Mouse (Mus musculus): ENCODE results near the gene Lsp1.

Lsp1 gene

GRCm38 (mm10) chr7:142444171-142444570 is 16.4 kb upstream of the Lsp1 start:
- DNase-seq (ENCODE audit: low spot score in 2 of 2): no peak

GRCm38 (mm10) chr7:142445324-142445723 is 15.3 kb upstream of the Lsp1 start:
- no peak for DNase-seq (ENCODE audit: low spot score in 2 of 2)

GRCm38 (mm10) chr7:142446264-142446663 is 14.3 kb upstream of the Lsp1 start:
- no peak for DNase-seq (ENCODE audit: low spot score in 2 of 2)

GRCm38 (mm10) chr7:142449038-142449617 is 11.5 kb upstream of the Lsp1 start:
- DNase-seq (ENCODE audit: low spot score in 2 of 2): no peak

- DNase-seq (ENCODE audit: low spot score in 2 of 2): no peak
Observed at GRCm38 (mm10) chr7:142454706-142455105, 5.9 kb upstream of the Lsp1 start.

DNA sequence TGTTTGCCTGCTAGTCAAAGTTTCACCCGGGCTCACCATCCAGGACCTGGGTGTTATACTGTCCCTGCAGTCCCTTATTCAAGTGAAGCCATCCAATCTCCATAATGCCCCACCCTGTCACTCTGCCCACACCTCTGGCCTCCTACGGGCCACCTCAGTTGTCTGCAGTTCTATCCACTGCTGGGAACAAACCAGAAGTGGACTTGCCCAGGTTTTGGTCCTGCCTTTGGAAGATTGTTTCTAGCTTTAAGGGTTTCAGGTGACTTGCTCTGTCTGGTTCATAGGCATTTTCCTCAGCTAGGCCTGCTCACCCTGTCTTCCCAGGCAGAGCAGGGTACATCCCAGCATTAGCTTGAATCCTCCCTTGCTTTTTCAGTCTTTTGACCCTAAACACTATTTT is 5.4 kb upstream of the Lsp1 start:
- DNase-seq (ENCODE audit: low spot score in 2 of 2): no peak

DNA sequence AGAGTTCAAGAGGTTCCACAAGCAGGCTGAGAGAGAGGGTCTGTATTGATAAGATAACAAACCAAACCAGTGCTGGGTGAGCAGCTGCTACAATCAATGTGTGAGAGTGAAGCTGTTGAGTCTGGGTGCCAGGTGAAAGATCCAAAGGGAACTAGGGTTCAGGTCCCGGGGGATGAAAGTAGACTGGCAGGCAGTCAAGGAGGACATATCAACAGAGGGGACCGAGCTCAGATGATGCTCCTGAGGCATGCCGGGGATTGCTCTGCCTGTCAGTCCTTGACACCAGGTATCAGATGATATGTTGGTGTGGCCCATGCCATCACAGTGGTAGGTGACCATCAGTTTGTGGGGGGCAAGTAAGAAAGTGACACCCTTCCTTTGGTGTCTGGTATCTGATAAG is 3.8 kb upstream of the Lsp1 start:
- no peak for DNase-seq (ENCODE audit: low spot score in 2 of 2)

GRCm38 (mm10) chr7:142457227-142457811 is 3.3 kb upstream of the Lsp1 start:
- DNase-seq (ENCODE audit: low spot score in 2 of 2): no peak

DNA sequence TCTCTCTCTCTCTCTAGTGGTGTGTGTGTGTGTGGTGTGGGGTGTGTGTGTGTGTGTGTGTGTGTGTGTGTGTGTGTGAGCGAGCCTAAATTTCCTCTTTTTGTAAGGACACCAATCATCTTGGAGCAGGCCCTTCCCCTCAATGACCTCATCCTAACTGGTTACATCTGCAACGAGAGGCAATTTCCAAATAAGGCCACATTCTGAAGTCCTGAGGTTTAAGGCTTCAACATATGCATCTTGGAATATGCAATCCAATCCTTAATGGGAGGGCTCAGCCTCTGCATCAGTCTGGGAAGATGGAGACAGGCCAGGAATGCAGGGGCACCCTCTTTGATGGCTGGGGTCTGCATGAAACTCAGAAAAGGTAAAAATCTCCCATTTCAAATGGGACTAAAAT is 2.6 kb upstream of the Lsp1 start:
- DNase-seq (ENCODE audit: low spot score in 2 of 2): no peak

GRCm38 (mm10) chr7:142458676-142459298 is 1.8 kb upstream of the Lsp1 start:
- no peak for DNase-seq (ENCODE audit: low spot score in 2 of 2)

DNA sequence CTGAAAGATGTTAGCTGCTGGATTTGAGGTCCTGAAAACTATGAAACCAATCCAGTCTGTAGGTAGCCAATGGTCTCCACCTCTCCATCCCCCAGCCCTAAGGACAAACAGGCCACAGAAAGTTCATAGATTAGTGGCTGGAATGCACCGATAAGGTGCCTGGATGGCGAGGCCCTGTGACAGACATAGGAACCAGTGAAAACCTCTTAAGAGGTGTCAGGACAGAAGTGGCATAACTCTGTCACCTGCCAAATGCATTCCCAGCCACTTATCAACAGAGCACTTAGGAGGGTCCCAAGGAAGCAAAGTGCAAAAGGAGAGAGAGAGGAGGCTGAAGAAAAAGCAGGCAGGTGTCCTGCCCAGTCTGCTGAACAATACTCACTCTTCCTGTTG is 1.3 kb upstream of the Lsp1 start:
- DNase-seq (ENCODE audit: low spot score in 2 of 2): no peak

- DNase-seq (ENCODE audit: low spot score in 2 of 2): no peak
Observed at GRCm38 (mm10) chr7:142461446-142461845, 837 bp downstream of the Lsp1 start.

GRCm38 (mm10) chr7:142462190-142462589 is 1.6 kb downstream of the Lsp1 start:
- no peak for DNase-seq (ENCODE audit: low spot score in 2 of 2)

- DNase-seq (ENCODE audit: low spot score in 2 of 2): no peak
Observed at GRCm38 (mm10) chr7:142462594-142463078, 2.0 kb downstream of the Lsp1 start.

DNA sequence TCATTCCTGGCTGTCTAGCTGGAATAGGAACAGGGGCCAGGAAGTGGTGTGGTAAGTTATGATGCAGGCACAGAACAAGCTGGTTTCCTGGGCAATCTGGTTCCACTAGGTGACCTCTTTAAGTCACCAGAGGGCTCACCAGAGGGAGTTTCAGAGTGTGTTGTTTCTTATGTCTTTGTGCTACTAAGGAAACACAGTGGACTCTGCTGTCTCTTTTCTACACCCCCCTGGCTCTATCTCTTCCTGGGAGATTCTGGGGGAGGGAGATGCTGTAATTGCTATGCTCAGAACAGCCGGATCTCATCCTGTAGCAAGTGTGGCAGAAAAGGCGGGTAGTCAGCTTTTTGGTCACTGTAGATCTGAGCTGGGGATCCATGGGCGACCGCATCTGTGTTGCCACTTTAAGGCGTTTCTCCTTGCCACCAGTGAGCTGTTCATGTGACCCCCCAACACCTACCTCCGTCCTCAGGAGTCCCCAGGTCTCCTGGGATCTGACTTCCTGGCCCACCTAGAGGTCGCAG is 9.6 kb downstream of the Lsp1 start:
- DNase-seq (ENCODE audit: low spot score in 2 of 2): no peak

GRCm38 (mm10) chr7:142470808-142471413 is 10.3 kb downstream of the Lsp1 start:
- no peak for DNase-seq (ENCODE audit: low spot score in 2 of 2)

DNA sequence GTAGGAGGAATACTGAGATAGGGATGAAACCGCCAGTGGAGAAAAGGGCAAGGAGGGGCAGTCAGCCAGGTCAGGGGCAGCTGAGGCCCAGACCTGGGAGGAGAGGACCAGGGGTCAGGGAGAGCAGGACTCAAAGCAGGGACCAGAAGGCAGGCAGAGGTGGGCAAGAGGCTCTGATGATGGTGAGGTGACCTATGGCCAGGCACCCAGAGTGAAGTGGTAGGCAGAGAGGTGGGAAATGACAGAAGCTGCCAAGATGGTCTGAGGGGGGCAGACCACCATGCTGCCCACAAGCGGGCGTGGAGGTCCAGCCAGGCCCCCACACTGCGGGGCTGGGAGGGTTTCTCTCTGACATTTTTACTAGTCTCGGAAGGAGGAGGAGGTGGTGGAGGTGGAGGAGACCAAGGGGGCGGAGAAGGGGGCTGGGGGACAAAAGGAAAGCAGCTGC is 10.8 kb downstream of the Lsp1 start:
- DNase-seq (ENCODE audit: low spot score in 2 of 2): no peak

- DNase-seq (ENCODE audit: low spot score in 2 of 2): no peak
Observed at GRCm38 (mm10) chr7:142471884-142472570, 11.4 kb downstream of the Lsp1 start.

DNA sequence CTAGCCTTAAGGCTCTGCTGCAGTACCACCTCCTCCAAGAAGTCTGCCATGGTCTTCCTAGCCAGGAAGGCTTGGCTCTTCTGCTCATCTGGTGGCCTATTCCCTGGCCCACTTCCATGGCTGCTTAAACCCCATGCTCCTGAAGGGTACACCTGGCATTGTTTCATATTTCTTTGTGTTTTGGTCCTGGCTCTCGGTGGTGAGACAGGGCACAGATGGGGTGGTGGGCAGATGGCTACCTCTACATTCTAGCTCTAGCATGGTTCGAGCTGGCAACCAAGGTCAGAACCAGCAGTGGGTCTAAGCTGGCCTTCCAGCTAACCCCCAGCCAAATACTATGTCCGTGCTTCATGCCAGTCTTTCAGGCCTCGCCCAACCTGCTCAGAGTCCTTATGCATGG is 12.3 kb downstream of the Lsp1 start:
- no peak for DNase-seq (ENCODE audit: low spot score in 2 of 2)

- no peak for DNase-seq (ENCODE audit: low spot score in 2 of 2)
Observed at GRCm38 (mm10) chr7:142473476-142473875, 12.9 kb downstream of the Lsp1 start.

- DNase-seq (ENCODE audit: low spot score in 2 of 2): no peak
Observed at GRCm38 (mm10) chr7:142474799-142475198, 14.2 kb downstream of the Lsp1 start.

- no peak for DNase-seq (ENCODE audit: low spot score in 2 of 2)
Observed at GRCm38 (mm10) chr7:142475641-142476040, 15.0 kb downstream of the Lsp1 start.

All from left cerebral cortex, adult 9 months (tissue).